ENCODE assay signal across 30 mouse cellular contexts in the genomic region with DNA sequence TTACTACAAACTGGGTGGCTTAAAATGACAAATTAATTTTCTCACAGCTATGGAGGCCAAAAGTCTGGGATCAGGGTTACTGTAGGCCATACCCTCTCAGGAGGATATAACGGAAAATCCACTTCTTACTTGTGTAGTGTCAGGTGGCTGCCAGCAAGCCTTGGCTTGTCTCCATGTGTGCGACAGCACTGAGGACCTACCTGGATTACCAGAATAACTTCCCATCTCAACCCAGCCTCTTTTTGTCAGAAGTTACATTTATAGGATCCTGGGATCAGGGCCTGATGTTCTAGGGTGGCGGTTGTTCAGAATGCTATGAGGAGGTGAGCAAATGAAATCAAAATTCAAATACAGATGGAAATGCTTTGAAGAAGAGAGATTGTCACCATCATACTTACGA.
"Had no signal": no experiment of that assay in that cellular context is flagged by ENCODE, and none has a peak within 500 bp of the region (broad histone marks: within the 10 kb centered on the region; RNA-seq: fewer than 3 reads in every experiment).

No protein-coding gene starts in this region.

- H3K4me2 ChIP-seq: limb, embryonic 12.5 days; limb, embryonic 13.5 days; limb, embryonic 15.5 days; liver, embryonic 11.5 days; liver, embryonic 12.5 days; liver, embryonic 13.5 days; liver, embryonic 15.5 days; lung, embryonic 14.5 days; lung, embryonic 15.5 days; midbrain, embryonic 12.5 days; midbrain, embryonic 13.5 days; midbrain, embryonic 15.5 days; neural tube, embryonic 12.5 days had no signal

- H3K9ac ChIP-seq: limb, embryonic 12.5 days; limb, embryonic 13.5 days; limb, embryonic 15.5 days; liver, embryonic 12.5 days; liver, embryonic 13.5 days; liver, embryonic 14.5 days; liver, embryonic 15.5 days; liver, postnatal 0 days; lung, embryonic 14.5 days; lung, embryonic 15.5 days; midbrain, embryonic 12.5 days; midbrain, embryonic 13.5 days; midbrain, embryonic 15.5 days; neural tube, embryonic 12.5 days had no signal

- H3K36me3 ChIP-seq: limb, embryonic 10.5 days; limb, embryonic 12.5 days; limb, embryonic 13.5 days; limb, embryonic 15.5 days; liver, embryonic 12.5 days; liver, embryonic 13.5 days; liver, embryonic 15.5 days; lung, embryonic 15.5 days; midbrain, embryonic 10.5 days; midbrain, embryonic 12.5 days; midbrain, embryonic 13.5 days; midbrain, embryonic 15.5 days; neural tube, embryonic 12.5 days had no signal

- DNase-seq: left cerebral cortex, postnatal 4 days; liver; liver, embryonic 13.5 days; liver, postnatal 0 days; lung, adult 18-20 months; lung, adult 2 months; lung, embryonic 14.5 days; lung, postnatal 10 days; lung, postnatal 14 days; lung, postnatal 36 days; lung, postnatal 4 days had no signal

- H3K9me3 ChIP-seq: limb, embryonic 10.5 days; limb, embryonic 12.5 days; limb, embryonic 13.5 days; limb, embryonic 15.5 days; liver, embryonic 12.5 days; liver, embryonic 13.5 days; liver, embryonic 15.5 days; lung, embryonic 15.5 days; megakaryocyte, embryonic 14.5 days; midbrain, embryonic 10.5 days; midbrain, embryonic 12.5 days; midbrain, embryonic 13.5 days; midbrain, embryonic 15.5 days; neural tube, embryonic 12.5 days had no signal

- H3K4me1 ChIP-seq: lung, embryonic 15.5 days; neural tube, embryonic 12.5 days had no signal

- H3K4me3 ChIP-seq: limb, embryonic 10.5 days; limb, embryonic 12.5 days; limb, embryonic 13.5 days; limb, embryonic 15.5 days; liver, embryonic 12.5 days; liver, embryonic 13.5 days; liver, embryonic 15.5 days; lung, embryonic 15.5 days; megakaryocyte, embryonic 14.5 days; midbrain, embryonic 10.5 days; midbrain, embryonic 12.5 days; midbrain, embryonic 13.5 days; midbrain, embryonic 15.5 days; myocyte; neural tube, embryonic 12.5 days had no signal

- H3K27ac ChIP-seq: limb, embryonic 10.5 days; limb, embryonic 12.5 days; limb, embryonic 13.5 days; limb, embryonic 15.5 days; liver, embryonic 12.5 days; liver, embryonic 13.5 days; liver, embryonic 14.5 days; liver, embryonic 15.5 days; lung, embryonic 15.5 days; macrophage; midbrain, embryonic 10.5 days; midbrain, embryonic 12.5 days; midbrain, embryonic 13.5 days; midbrain, embryonic 15.5 days; neural tube, embryonic 12.5 days had no signal

- H3K27me3 ChIP-seq: limb, embryonic 12.5 days; limb, embryonic 13.5 days; limb, embryonic 15.5 days; liver, embryonic 12.5 days; liver, embryonic 13.5 days; liver, embryonic 15.5 days; lung, embryonic 15.5 days; megakaryocyte, embryonic 14.5 days; midbrain, embryonic 12.5 days; midbrain, embryonic 13.5 days; midbrain, embryonic 15.5 days; neural tube, embryonic 12.5 days had no signal

- ATAC-seq: liver, embryonic 12.5 days; liver, postnatal 0 days; lung, postnatal 0 days; midbrain, embryonic 13.5 days; midbrain, embryonic 15.5 days; midbrain, embryonic 16.5 days had no signal
